Mouse (Mus musculus): ENCODE results near the gene Trpm3.

Trpm3 gene

GRCm38 (mm10) chr19:22917345-22917735 is 778.5 kb downstream of the Trpm3 start:
- DNase-seq (ENCODE audit: low read depth in 2 of 2, low spot score in 2 of 2): no peak

DNA sequence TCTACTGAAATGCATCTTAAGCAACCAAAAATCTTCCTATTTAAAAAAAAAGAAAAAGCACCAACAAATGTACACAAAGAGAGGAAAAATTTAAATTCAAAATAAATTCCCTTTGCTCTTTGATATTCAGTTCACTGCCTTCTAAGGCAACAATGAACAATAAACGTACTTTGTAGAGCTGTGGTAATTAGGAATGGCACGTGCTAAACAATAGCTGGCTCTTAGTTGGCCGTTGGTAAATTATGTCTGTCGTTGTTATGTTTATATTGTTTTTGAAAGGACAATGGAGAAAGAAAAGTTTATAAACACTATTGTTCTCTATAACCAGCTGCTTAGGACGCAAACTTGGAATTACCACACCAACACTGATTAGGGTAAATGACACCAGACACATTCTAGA is 782.1 kb downstream of the Trpm3 start:
- no peak for DNase-seq (ENCODE audit: low read depth in 2 of 2, low spot score in 2 of 2)

DNA sequence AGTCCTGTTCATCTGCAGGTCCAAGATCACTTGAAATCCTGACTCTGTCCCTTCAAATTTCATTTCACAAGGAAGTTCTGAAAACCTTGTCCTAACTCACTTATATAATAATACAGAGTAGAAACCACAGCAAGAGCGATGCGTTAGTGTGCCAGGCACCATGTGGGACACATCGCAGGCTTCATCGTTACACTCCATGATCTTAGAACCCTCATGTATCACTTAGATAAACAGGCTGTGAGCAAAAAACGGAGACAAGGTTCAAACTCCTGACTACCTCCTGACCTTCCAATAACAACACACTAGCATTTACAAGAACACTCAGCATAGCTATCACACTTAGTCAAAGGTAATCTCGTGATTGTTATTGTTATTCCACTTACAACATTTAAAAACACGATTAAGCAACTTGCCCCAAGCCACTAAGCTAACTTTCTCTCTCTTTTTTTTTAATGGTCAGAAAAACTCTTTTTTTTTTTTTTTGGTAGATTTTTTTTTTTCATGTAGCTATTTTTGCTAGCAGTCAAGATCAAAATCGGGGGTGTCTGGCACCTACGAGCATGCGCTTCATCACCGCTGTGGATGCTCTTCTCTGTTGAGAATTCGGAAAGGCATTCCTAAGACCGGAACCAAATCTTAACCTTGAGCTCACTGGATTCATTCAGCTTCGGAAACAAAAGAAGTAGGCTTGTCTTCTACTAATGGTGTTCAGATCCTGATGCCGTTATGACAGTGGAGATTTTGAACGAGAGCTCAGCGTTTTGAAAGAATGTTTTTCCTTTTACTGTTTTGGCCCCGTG is 784.2 kb downstream of the Trpm3 start:
- no peak for DNase-seq (ENCODE audit: low read depth in 2 of 2, low spot score in 2 of 2)

DNA sequence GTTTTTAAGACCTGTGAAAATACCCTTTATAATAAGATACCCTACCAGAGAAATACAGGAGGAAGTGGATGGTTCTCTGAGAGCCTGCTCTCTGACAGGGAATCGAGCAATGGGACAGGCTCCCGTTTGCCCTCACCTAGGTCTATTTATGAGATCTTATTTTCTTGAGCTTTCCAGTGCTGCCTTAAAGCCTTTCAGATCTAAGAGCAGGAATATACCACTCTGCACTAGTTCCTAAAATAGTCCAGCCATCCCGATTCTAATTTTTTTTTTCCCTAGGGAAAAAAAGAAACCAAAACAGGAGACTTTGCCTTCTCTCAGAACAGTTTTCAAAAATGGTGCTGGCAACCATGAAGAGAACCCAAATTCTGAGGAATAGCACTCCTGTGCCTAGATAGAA is 786.4 kb downstream of the Trpm3 start:
- no peak for DNase-seq (ENCODE audit: low read depth in 2 of 2, low spot score in 2 of 2)

DNA sequence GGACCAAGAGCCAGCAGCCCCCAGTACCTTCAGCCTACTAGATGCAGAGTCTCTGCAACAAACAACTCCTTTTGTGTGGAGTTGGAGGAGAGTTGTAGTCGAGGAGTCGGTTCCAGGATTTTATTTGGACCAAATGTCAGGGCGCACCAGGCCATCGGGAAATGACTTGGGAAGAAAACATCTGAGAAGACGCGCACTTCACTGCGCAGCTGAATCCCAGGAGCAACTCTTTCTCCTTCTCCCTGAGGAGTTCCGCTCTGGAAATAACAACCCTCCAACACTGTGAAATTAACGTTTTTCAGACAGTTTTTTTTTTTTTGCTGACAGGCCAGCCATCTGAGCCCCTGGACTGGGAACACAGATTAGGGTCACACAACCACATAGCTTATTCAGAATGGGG is 787.9 kb downstream of the Trpm3 start:
- no peak for DNase-seq (ENCODE audit: low read depth in 2 of 2, low spot score in 2 of 2)

DNA sequence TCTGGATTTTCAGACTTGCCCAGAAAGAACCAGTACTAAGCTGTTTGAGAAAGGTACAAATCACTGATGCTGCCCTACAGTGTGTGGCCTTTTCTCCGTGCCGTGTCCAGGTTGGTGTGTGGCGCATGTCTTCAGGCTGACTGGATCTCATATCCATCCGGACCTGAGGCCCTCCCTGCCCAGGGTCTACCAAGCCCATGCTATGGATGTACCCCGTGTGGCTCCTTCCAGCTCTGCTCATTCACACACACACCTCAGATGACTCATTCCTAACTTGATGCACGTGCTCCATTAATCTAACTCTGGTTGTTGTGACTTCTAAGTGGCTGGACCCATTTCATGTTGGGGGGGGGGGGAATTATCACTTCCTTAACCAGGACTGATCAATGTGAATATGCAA is 789.5 kb downstream of the Trpm3 start:
- DNase-seq (ENCODE audit: low read depth in 2 of 2, low spot score in 2 of 2): no peak

DNA sequence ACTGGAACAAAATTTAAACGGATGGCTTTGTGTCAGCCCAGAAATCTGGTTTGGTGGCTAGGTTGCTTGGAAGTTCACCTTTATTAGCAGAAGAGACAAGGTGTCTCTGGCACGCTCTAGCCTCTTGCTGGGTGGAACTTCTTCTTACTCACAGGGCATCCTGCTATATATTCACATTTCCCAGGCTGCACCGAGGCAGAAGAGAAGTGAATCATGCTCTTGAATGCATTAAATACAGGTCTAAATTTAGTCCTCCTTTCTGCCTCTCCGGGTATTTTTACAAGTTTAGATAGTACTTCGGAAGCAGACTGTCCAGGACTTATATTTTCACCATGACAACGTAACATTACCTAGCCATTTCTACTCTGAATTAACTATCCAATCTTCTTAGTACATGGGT is 790.9 kb downstream of the Trpm3 start:
- DNase-seq (ENCODE audit: low read depth in 2 of 2, low spot score in 2 of 2): no peak

DNA sequence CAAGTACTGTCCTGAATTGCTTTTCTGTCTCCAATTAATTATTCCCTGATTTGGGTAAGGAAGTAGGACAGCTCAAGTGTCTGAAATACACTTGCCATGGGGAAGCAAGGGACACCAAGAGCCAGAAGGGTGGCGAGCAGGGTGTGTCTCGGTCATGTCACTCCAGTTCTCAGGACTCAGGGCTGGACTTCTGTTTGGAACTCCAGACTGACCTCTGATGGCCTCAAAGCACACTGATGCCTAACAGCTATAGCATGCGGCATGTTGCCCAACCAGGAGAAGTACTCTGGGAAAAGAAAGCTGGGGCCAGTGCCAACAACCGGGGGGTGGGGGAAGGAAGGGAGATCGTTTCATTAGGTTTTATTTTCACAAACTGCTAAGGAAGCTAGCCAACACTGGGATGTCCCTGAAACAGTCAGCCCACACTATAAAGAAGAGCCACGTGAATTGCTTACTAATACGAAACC is 791.6 kb downstream of the Trpm3 start:
- DNase-seq (ENCODE audit: low read depth in 2 of 2, low spot score in 2 of 2): no peak

- DNase-seq (ENCODE audit: low read depth in 2 of 2, low spot score in 2 of 2): no peak
Measured at GRCm38 (mm10) chr19:22931006-22931405, 792.2 kb downstream of the Trpm3 start.

- no peak for DNase-seq (ENCODE audit: low read depth in 2 of 2, low spot score in 2 of 2)
Measured at GRCm38 (mm10) chr19:22935067-22935466, 796.2 kb downstream of the Trpm3 start.

DNA sequence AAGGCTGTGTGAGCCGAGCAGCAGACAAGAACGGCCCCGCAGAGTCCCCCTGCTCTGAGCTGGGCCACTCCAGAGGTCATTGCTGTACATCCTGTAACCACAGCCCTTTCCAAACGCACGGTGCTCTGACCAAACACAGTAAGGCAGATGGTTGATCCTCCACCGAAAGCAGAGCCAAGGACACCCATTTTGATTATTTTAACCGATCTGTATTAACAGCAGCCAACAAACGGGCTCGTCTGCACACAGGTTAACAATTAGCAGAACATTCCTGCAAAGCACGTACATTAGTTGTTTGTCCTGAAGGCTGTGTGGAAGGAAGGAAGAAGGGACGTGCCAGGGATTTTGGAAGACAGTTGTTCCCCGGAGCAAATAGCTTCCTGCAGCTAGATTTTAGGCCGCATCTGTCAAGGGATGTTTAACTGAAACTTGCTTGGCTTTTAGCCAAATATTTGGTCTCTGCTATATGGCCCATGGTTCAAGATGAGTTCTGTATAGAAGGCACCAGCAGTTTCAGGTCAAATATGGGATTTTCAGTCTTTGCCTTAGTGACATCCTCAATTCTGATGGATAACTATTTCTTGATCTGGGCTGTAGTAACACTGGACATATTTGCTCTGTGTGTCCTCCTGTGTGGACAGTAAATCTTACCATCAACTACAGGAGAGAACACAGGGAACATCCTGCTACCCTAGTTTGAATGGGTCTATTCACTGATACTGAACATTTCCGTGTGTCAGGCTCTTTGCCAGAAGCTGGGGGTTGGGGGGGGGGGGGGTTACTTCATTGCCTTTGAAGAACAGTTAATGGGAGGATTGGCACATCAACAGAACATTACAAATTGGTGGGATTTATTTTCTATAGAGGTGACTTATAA is 800.2 kb downstream of the Trpm3 start:
- DNase-seq (ENCODE audit: low read depth in 2 of 2, low spot score in 2 of 2): no peak

DNA sequence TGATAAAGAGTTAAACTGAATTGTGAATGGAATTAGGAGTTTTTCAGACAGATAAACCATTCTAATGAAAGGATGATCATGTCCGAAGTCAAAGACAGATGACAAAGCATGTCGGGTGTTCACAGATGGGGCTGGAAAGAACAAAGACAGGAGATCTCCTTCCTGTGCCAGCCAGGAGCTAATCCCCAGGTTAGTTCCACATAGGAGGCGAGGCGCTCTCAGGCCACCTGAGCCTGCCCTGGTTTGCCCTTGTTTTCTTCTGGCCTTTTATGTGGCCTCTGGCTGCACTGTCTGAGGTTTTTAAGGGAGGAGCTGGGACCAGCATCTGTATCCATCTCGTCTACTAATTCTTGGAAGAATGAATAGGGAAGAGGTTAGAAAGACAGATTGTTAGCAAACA is 801.0 kb downstream of the Trpm3 start:
- DNase-seq (ENCODE audit: low read depth in 2 of 2, low spot score in 2 of 2): no peak

DNA sequence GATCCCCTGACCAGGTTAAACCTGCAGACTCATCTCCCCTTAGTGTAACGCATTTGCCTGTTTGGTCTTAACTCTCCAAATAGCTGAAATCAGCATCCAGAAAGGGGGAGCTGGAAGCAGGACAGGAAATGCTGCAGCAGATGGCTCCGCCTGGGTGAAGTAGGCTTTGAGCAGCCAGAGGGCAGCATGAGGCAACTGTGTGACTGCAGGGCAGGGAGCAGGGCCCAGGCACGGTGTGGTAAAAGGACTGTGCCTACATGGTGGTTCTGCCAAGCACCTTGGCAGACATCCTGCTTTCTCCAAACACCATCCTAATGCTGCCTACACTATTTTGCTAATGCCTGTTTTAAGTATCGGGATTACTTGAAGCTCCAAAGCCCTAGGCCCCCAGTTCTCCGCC is 801.6 kb downstream of the Trpm3 start:
- no peak for DNase-seq (ENCODE audit: low read depth in 2 of 2, low spot score in 2 of 2)

- DNase-seq (ENCODE audit: low read depth in 2 of 2, low spot score in 2 of 2): no peak
Measured at GRCm38 (mm10) chr19:22940956-22941355, 802.1 kb downstream of the Trpm3 start.

DNA sequence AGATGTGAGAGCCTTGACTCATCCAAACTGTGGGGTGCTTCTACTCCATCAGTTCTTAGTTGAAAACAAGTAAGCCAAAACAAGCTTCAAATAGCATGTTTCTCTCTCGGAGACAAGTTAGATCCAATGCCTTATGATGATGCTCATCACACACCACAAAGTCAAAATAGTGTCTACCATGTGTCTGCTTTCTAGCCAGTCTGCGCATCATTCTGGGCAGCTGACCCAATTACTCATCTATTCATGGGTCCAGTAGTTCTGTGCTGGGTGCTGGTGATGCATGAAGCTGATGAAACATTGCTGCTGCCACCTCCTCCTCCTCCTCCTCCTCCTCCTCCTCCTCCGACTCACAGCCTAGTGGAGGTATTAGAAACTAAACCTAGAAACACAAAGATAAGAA is 813.6 kb downstream of the Trpm3 start:
- DNase-seq (ENCODE audit: low read depth in 2 of 2, low spot score in 2 of 2): no peak

- DNase-seq (ENCODE audit: low read depth in 2 of 2, low spot score in 2 of 2): no peak
Measured at GRCm38 (mm10) chr19:22953191-22953590, 814.3 kb downstream of the Trpm3 start.

GRCm38 (mm10) chr19:22958414-22958813 is 819.6 kb downstream of the Trpm3 start:
- DNase-seq (ENCODE audit: low read depth in 2 of 2, low spot score in 2 of 2): no peak

GRCm38 (mm10) chr19:22960450-22961265 is 821.8 kb downstream of the Trpm3 start:
- DNase-seq (ENCODE audit: low read depth in 2 of 2, low spot score in 2 of 2): no peak

GRCm38 (mm10) chr19:22962001-22962708 is 823.3 kb downstream of the Trpm3 start:
- no peak for DNase-seq (ENCODE audit: low read depth in 2 of 2, low spot score in 2 of 2)

DNA sequence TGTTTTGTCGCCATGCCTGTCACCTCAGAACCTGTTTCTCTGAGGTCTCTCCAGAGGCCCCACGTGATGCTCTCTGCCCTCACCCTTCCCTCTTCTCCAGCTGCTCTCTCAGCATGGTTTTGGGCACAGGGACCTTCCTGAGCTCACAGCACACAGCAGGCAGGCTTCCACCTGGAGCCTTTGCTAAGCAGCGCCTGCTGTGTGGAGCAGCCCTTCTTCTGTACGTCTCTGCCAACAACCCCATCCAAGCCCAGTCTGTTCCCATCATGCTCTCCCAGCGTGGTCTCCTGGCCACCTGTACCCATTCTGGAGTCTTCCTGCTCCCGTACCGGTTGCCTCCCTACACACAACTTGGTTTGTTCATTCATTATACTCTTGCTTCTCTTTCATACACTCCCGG is 823.9 kb downstream of the Trpm3 start:
- no peak for DNase-seq (ENCODE audit: low read depth in 2 of 2, low spot score in 2 of 2)

Data from CD8-positive naive resting alpha-beta T cell, adult 2 months (primary cell).